Mouse (Mus musculus) right cerebral cortex, postnatal 14 days (tissue): ENCODE data around the gene Med25.

ENCODE experiments used
- DNase-seq: peaks from one replicate; pipeline ENCODE4 v3.0.0; 2022

Med25 gene

DNA sequence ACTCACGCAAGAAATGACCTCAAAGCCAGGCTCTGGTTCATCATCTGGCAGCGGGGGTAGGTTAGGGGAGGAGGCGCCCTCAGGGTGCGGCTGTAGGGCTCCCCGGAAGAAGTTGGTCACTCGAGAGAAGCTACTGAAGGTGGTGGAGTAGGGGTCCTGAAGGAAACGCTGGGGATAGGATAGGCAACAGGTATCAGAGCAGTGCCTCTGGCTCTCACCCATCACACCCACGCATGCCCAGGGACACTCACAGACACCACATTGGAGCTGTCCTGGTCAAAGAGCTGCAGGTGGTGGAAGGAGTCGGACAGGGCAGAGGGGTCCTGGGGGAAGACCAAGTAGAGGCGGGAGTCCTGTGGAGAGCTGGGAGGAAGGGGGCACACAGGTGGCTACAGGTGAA, 47.5 kb downstream of the Med25 start:
- DNase-seq = no peak

DNA sequence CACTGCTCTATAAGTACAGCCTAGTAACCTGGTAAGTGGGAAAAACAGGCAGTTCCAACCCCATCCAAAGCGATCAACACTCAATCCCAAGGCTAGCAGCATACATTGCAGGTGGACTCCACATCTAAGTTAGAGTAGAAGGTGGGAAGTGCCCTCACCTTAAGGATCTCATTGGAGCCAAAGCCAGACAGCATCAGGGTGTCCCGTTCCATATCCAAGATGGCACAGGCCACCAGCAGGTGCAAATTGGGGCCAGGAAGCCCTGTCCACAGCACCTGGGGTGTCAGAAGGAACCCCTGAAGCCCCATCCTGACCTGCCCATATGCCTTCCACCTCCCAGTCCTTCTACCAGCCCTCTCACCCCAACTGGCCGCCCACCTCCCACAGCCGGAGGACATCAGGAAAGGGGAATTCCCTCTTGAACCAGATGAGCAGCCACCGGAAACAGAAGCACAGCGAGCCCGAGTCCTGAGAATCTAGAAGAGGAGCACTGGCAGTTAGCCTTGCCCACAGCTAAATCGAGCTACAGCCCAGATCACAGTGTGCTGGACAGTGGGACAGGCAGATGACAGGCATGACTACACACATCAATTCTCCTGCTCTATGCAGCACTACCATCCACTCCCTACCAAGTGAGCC, 50.6 kb downstream of the Med25 start:
- DNase-seq = no peak

GRCm38 (mm10) chr7:44840426-44840825, 52.1 kb downstream of the Med25 start:
- no peak for DNase-seq

DNA sequence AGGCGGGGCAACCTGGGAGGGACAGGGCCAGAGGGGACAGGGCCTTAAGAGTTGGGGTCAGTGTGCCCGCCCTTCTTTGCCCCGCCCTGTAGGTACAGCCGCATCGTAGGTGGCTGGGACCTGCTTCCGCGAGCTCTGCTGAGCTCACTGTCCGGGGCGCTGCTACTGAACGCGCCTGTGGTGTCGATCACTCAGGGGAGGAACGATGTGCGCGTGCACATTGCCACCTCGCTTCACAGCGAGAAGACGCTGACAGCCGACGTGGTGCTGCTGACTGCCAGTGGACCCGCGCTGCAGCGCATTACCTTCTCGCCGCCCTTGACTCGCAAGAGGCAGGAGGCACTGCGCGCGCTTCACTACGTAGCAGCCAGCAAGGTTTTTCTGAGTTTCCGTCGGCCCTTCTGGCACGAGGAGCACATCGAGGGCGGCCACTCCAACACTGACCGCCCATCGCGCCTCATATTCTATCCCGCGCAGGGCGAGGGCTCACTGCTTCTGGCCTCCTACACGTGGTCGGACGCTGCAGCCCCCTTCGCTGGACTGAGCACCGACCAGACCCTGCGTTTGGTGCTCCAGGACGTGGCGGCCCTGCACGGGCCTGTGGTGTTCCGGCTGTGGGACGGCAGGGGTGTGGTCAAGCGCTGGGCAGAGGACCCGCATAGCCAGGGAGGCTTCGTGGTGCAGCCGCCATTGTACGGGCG, 52.9 kb downstream of the Med25 start:
- DNase-seq = peak; percentile 64

DNA sequence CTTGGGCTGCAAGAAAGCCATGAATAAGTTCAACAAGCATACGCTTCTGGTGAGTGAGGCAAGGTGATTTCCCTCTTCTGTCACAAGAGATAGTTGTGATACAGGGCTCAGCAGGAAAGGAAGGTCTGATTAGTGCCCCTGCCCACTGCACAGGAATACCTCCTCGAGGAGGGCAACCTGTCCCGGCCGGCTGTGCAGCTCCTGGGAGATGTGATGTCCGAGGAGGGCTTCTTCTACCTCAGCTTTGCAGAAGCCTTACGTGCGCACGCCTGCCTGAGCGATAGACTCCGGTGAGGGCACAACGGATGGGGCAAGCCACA, 53.4 kb downstream of the Med25 start:
- no peak for DNase-seq

DNA sequence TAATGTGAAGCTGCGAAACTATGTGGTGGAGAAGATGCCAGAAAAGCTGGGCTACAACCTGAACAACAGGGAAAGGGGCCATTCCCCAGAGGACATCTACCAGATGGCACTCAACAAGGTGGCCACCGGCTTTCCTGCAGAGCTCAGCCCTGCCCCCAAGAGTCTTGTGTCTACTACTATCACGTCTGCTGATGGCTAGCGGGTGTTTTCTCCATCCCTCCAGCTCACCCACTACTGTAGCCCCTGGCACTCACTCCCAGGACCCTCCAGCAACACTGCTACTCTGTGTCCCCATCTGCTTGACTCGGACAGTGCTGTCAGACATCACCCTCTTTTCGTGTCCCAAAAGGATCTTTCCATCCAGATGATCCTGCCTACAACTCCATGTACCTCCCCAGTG, 54.4 kb downstream of the Med25 start:
- no peak for DNase-seq

GRCm38 (mm10) chr7:44836423-44837053, 56.0 kb downstream of the Med25 start:
- no peak for DNase-seq

DNA sequence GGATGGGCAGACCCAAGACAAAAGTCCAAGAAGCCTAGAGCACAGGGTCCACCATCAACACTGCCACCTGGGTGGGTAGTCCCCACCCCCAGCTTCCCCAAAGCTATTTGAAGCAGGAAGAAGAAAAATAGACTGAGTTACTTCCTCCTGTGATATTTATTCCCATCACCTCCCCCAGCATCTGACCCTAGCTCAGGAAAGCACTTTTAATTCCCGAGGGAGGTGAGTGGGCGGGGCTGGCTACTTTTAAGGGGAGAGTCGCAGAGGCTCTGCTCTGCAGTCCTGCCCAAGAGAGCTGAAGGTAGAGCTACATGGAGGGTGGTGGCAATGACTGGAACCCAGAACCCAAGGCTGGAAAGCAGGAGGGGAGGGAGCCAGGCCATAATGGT, 56.5 kb downstream of the Med25 start:
- no peak for DNase-seq

- DNase-seq = no peak
These were observed 57.0 kb downstream of the Med25 start for GRCm38 (mm10) chr7:44835373-44836015.

- DNase-seq = no peak
These were observed 59.7 kb downstream of the Med25 start for GRCm38 (mm10) chr7:44832763-44833162.

- no peak for DNase-seq
These were observed 63.8 kb downstream of the Med25 start for GRCm38 (mm10) chr7:44828706-44829105.

DNA sequence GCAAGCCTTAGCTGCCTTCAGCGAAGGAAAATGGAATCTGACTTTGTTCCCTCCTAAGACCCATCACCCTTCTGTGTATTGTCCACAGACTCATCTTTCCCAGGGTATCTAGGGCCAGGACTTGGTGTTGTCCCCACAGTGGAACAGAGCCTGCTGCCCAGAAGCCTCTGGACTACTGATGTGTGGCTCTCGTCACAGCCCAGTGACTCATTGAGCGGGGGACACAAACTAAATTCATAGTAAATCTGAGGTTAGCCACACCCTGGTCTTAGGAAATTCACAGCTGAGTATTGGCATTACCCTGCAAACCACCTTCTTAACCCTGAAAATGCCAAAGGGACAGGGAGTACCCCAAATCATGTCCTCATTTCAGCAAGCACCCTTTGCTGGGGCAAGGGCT, 65.7 kb downstream of the Med25 start:
- no peak for DNase-seq
